Mouse (Mus musculus) liver, adult 2 months (tissue): ENCODE data around the gene Clic4.

Source experiments
- CTCF ChIP-seq: fragments of 200-500 bp; IDR thresholded peaks from 2 replicates; pipeline ENCODE4 v1.5.1; 2011; ENCODE audit warnings: low read depth, low read length, control low read depth
- POLR2A ChIP-seq: fragments of 200-500 bp; IDR thresholded peaks from 2 replicates; pipeline ENCODE4 v1.6.1; 2011; ENCODE audit warnings: low read length, control low read depth; ENCODE audit not compliant: insufficient read depth; ENCODE audit errors: extremely low read depth

- no peak for TF ChIP-seq POLR2A
- no peak for TF ChIP-seq CTCF
Observed at GRCm38 (mm10) chr4:135317539-135317938, 44.9 kb upstream of the Clic4 start.
